Mouse (Mus musculus): ENCODE results near the gene Frmpd3.

- TF ChIP-seq CHD2 (IDR thresholded peaks at IDR 0.05; ENCODE audit: low read length) (no peak), POLR2A (IDR thresholded peaks at IDR 0.05; ENCODE audit: low read depth, low read length) (no peak), MXI1 (IDR thresholded peaks at IDR 0.05; ENCODE audit: low read depth, low read length) (no peak), CTCF (conservative IDR thresholded peaks at IDR 0.05 in 1 of 2, IDR thresholded peaks at IDR 0.05 in 1 of 2; ENCODE audit: low read depth in 2 of 2, low read length in 2 of 2) (no peak), EP300 (IDR thresholded peaks at IDR 0.05; ENCODE audit: low read length) (no peak), SIN3A (IDR thresholded peaks at IDR 0.05; ENCODE audit: low read length) (no peak), CHD1 (IDR thresholded peaks at IDR 0.05; ENCODE audit: low read depth, low read length) (no peak), JUND (conservative IDR thresholded peaks at IDR 0.05; ENCODE audit: low read depth, low read length) (no peak), MEF2A (IDR thresholded peaks at IDR 0.05; ENCODE audit: borderline replicate concordance, low read depth, low read length) (no peak), KAT2A (IDR thresholded peaks at IDR 0.05; ENCODE audit: insufficient replicate concordance, low read length) (no peak), MAFK (IDR thresholded peaks at IDR 0.05; ENCODE audit: insufficient replicate concordance, low read length) (no peak), POLR2AphosphoS2 (IDR thresholded peaks at IDR 0.05; ENCODE audit: low read depth, low read length) (no peak), USF2 (conservative IDR thresholded peaks at IDR 0.05; ENCODE audit: low read depth, low read length) (no peak)
Measured at GRCm38 (mm10) chrX:140450071-140450470, 108.0 kb downstream of the Frmpd3 start.
